Mouse (Mus musculus) kidney, adult 2 months (tissue): ENCODE measurements around the gene Lpin2. TPM values are rescaled to one million over a fixed set of nuclear protein-coding genes. Genes with fewer than 3 reads are reported as not detected.

Source experiments
- DNase-seq: peaks from one replicate; pipeline ENCODE4 v3.0.0; 2021
- H3K27ac ChIP-seq: fragments of 200-500 bp; 2 replicates; pipeline ENCODE4 v1.5.1; 2012; ENCODE audit warnings: low read depth, low read length, control low read depth, inconsistent platforms; ENCODE audit not compliant: insufficient read depth
- H3K27me3 ChIP-seq: fragments of 200-500 bp; replicated peaks from 2 replicates; pipeline ENCODE4 v1.6.1; 2012; ENCODE audit warnings: mild to moderate bottlenecking, moderate library complexity, low read length, inconsistent platforms; ENCODE audit not compliant: control insufficient read depth, insufficient read depth
- H3K36me3 ChIP-seq: fragments of 200-500 bp; 2 replicates; pipeline ENCODE4 v1.6.1; 2012; ENCODE audit warnings: mild to moderate bottlenecking, moderate library complexity, low read length, inconsistent platforms; ENCODE audit not compliant: control insufficient read depth, insufficient read depth
- H3K4me1 ChIP-seq: fragments of 200-500 bp; 2 replicates; pipeline ENCODE4 v1.6.1; 2011; ENCODE audit warnings: low read length; ENCODE audit not compliant: control insufficient read depth, insufficient read depth
- H3K4me3 ChIP-seq: fragments of 200-500 bp; 2 replicates; pipeline ENCODE4 v1.5.1; 2011; ENCODE audit warnings: mild to moderate bottlenecking, low read depth, low read length, control low read depth; ENCODE audit not compliant: insufficient read depth
- CTCF ChIP-seq: fragments of 200-500 bp; conservative IDR thresholded peaks from 2 replicates; pipeline ENCODE4 v1.5.1; 2011; ENCODE audit warnings: low read depth, mild to moderate bottlenecking, control low read depth, low read length, moderate library complexity, mixed read lengths; ENCODE audit not compliant: insufficient read depth, insufficient read length
- POLR2A ChIP-seq: fragments of 200-500 bp; IDR thresholded peaks from one replicate; pipeline ENCODE4 v1.6.1; 2011; ENCODE audit warnings: low read depth, low read length, control low read depth
- WGBS: fragments of 180-500 bp; shearing (Covaris S2); methylation state at CpG from one replicate; pipeline ENCODE4 v1.1.7; 2018; 5-methylcytosine and 5-hydroxymethylcytosine counted together
- polyA plus RNA-seq: library from polyadenylated mRNA; depleted of rRNA; stranded (reverse); fragments of >200 nt; gene quantifications from 2 replicates; pipeline ENCODE4 v1.2.3, GENCODE M21; 2012

Gene Lpin2
- polyA plus RNA-seq, 1 experiment: 17.7 TPM

GRCm38 (mm10) chr17:71142068-71142467, 40.3 kb upstream of the Lpin2 start:
- Histone ChIP-seq H3K27me3 (no peaks in the 10 kb centered on the region), H3K27ac (no peak overlapping the region), H3K4me3 (no peak overlapping the region), H3K36me3 (no peaks in the 10 kb centered on the region), H3K4me1 (no peaks in the 10 kb centered on the region)
- 90% methylated on average over 4 of the region's 4 CpGs for WGBS
- DNase-seq: no peak
- TF ChIP-seq CTCF (no peak), POLR2A (no peak)

- TF ChIP-seq POLR2A: no peak
- no peak for TF ChIP-seq CTCF
- WGBS: 79% methylated on average over 4 of the region's 4 CpGs
Observed at GRCm38 (mm10) chr17:71143155-71143554, 39.2 kb upstream of the Lpin2 start.

GRCm38 (mm10) chr17:71144322-71145116, 37.8 kb upstream of the Lpin2 start:
- TF ChIP-seq CTCF: no peak
- no peak for TF ChIP-seq POLR2A
- Histone ChIP-seq H3K4me3 (no peak overlapping the region), H3K36me3 (no peaks in the 10 kb centered on the region), H3K27ac (no peak overlapping the region), H3K27me3 (no peaks in the 10 kb centered on the region), H3K4me1 (no peaks in the 10 kb centered on the region)
- no peak for DNase-seq
- 86% methylated on average over 19 of the region's 19 CpGs for WGBS

More at GRCm38 (mm10) chr17:71143155-71143554, 39.2 kb upstream of the Lpin2 start:
- no peak for DNase-seq
- no peak overlapping the region for H3K27ac ChIP-seq
- H3K4me1 ChIP-seq: no peaks in the 10 kb centered on the region
- H3K36me3 ChIP-seq: no peaks in the 10 kb centered on the region
- H3K27me3 ChIP-seq: no peaks in the 10 kb centered on the region
- no peak overlapping the region for H3K4me3 ChIP-seq

- no peaks in the 10 kb centered on the region for H3K36me3 ChIP-seq
- WGBS: 97% methylated on average over 1 of the region's 1 CpGs
- no peaks in the 10 kb centered on the region for H3K27me3 ChIP-seq
- H3K27ac ChIP-seq: no peak overlapping the region
- TF ChIP-seq CTCF (no peak), POLR2A (no peak)
- H3K4me1 ChIP-seq: no peaks in the 10 kb centered on the region
- no peak overlapping the region for H3K4me3 ChIP-seq
- DNase-seq: no peak
Observed at GRCm38 (mm10) chr17:71145248-71145961, 37.0 kb upstream of the Lpin2 start.

GRCm38 (mm10) chr17:71153356-71153755, 29.0 kb upstream of the Lpin2 start:
- Histone ChIP-seq H3K36me3 (no peaks in the 10 kb centered on the region), H3K27me3 (no peaks in the 10 kb centered on the region), H3K4me3 (no peak overlapping the region), H3K4me1 (peaks cover 2% of the 10 kb centered on the region; the same call in 1 of the 2 replicates), H3K27ac (peak overlapping the region; percentile 78)
- TF ChIP-seq POLR2A: no peak
- TF ChIP-seq CTCF: no peak
- DNase-seq: no peak
- 65% methylated on average over 4 of the region's 4 CpGs for WGBS

GRCm38 (mm10) chr17:71155271-71155670, 27.1 kb upstream of the Lpin2 start:
- Histone ChIP-seq H3K27ac (peak overlapping the region; percentile 1; the same call in 1 of the 2 replicates), H3K4me3 (no peak overlapping the region), H3K4me1 (peaks cover 18% of the 10 kb centered on the region), H3K27me3 (no peaks in the 10 kb centered on the region), H3K36me3 (no peaks in the 10 kb centered on the region)
- TF ChIP-seq POLR2A: no peak
- TF ChIP-seq CTCF: no peak
- peak; percentile 89 for DNase-seq
- 24% methylated on average over 1 of the region's 1 CpGs for WGBS

- TF ChIP-seq CTCF (no peak), POLR2A (no peak)
- DNase-seq: peak; percentile 94
- peak overlapping the region; percentile 68 for H3K27ac ChIP-seq
Observed at GRCm38 (mm10) chr17:71159152-71159567, 23.2 kb upstream of the Lpin2 start.

More at GRCm38 (mm10) chr17:71159152-71159567, 23.2 kb upstream of the Lpin2 start:
- H3K4me1 ChIP-seq: peaks cover 22% of the 10 kb centered on the region
- no peaks in the 10 kb centered on the region for H3K36me3 ChIP-seq
- H3K4me3 ChIP-seq: no peak overlapping the region
- 29% methylated on average over 4 of the region's 4 CpGs for WGBS
- no peaks in the 10 kb centered on the region for H3K27me3 ChIP-seq
